Mouse (Mus musculus) liver, embryonic 16.5 days (tissue): Measurements from ENCODE around the gene Slain1. TPM values are rescaled to one million over a fixed set of nuclear protein-coding genes. Genes with fewer than 3 reads are reported as not detected.

Experiments used
- ATAC-seq: fragments of 200-750 bp; cut with Nextera tagmentation; 2 replicates; pipeline ENCODE4 v1.8.0; 2017; ENCODE audit warnings: low read depth, mild to moderate bottlenecking, moderate number of reproducible peaks, moderate library complexity
- H3K27ac ChIP-seq: fragments of 300-500 bp; sonication (generic); 2 replicates; pipeline ENCODE4 v1.5.1; 2014; ENCODE audit warnings: mild to moderate bottlenecking, low read length
- H3K27me3 ChIP-seq: fragments of 300-500 bp; sonication (generic); 2 replicates; pipeline ENCODE4 v1.6.1; 2014; ENCODE audit warnings: low read depth, low read length, mixed read lengths; ENCODE audit not compliant: control insufficient read depth, insufficient read depth
- H3K36me3 ChIP-seq: fragments of 300-500 bp; sonication (generic); 2 replicates; pipeline ENCODE4 v1.6.1; 2014; ENCODE audit warnings: mild to moderate bottlenecking; ENCODE audit not compliant: control insufficient read depth, insufficient read depth
- H3K4me1 ChIP-seq: fragments of 300-500 bp; sonication (generic); 2 replicates; pipeline ENCODE4 v1.6.1; 2014; ENCODE audit warnings: low read depth, low read length, mixed read lengths; ENCODE audit not compliant: control insufficient read depth
- H3K4me2 ChIP-seq: fragments of 300-500 bp; sonication (generic); 2 replicates; pipeline ENCODE4 v1.6.1; 2014; ENCODE audit warnings: low read depth, low read length, mixed read lengths
- H3K4me3 ChIP-seq: fragments of 300-500 bp; sonication (generic); 2 replicates; pipeline ENCODE4 v1.5.1; 2014; ENCODE audit warnings: low read depth, mild to moderate bottlenecking, low read length
- H3K9ac ChIP-seq: fragments of 300-500 bp; sonication (generic); 2 replicates; pipeline ENCODE4 v1.6.1; 2014; ENCODE audit warnings: low read depth, low read length
- H3K9me3 ChIP-seq: fragments of 300-500 bp; sonication (generic); replicated peaks from 2 replicates; pipeline ENCODE4 v1.6.1; 2016; ENCODE audit warnings: low read length; ENCODE audit not compliant: control insufficient read depth
- WGBS: fragments of 180-500 bp; shearing (Covaris S2); extraction: QIAGEN DNeasy Blood & Tissue Kit; methylation state at CpG from one replicate; pipeline ENCODE4 v1.1.7; 2014; ENCODE audit not compliant: insufficient replicate concordance; 5-methylcytosine and 5-hydroxymethylcytosine counted together
- polyA plus RNA-seq: library from polyadenylated mRNA; unstranded; fragments of >200 nt; fragmentation: Nextera tagmentation; extraction: Ambion mirVana; gene quantifications from 2 replicates; pipeline ENCODE4 v1.2.1, GENCODE M21; 2015

Gene Slain1
- polyA plus RNA-seq, 1 experiment from 2014 or later = 0.08 TPM

GRCm38 (mm10) chr14:103643933-103644332, 6.1 kb upstream of the Slain1 start:
- Histone ChIP-seq H3K27me3 (peaks cover 5% of the 10 kb centered on the region), H3K4me3 (no peak overlapping the region), H3K4me2 (no peak overlapping the region), H3K4me1 (no peaks in the 10 kb centered on the region), H3K36me3 (no peaks in the 10 kb centered on the region), H3K27ac (no peak overlapping the region), H3K9ac (no peak overlapping the region), H3K9me3 (no peaks in the 10 kb centered on the region)
- ATAC-seq = no peak
- 58% methylated on average over 3 of the region's 3 CpGs for WGBS

GRCm38 (mm10) chr14:103647981-103648380, 2.0 kb upstream of the Slain1 start:
- 56% methylated on average over 2 of the region's 2 CpGs for WGBS
- no peaks in the 10 kb centered on the region for H3K4me1 ChIP-seq
- peaks cover 30% of the 10 kb centered on the region for H3K27me3 ChIP-seq
- ATAC-seq = no peak
- no peaks in the 10 kb centered on the region for H3K9me3 ChIP-seq
- H3K27ac ChIP-seq = no peak overlapping the region
- H3K4me3 ChIP-seq = no peak overlapping the region
- H3K9ac ChIP-seq = no peak overlapping the region
- H3K4me2 ChIP-seq = no peak overlapping the region
- H3K36me3 ChIP-seq = no peaks in the 10 kb centered on the region

DNA sequence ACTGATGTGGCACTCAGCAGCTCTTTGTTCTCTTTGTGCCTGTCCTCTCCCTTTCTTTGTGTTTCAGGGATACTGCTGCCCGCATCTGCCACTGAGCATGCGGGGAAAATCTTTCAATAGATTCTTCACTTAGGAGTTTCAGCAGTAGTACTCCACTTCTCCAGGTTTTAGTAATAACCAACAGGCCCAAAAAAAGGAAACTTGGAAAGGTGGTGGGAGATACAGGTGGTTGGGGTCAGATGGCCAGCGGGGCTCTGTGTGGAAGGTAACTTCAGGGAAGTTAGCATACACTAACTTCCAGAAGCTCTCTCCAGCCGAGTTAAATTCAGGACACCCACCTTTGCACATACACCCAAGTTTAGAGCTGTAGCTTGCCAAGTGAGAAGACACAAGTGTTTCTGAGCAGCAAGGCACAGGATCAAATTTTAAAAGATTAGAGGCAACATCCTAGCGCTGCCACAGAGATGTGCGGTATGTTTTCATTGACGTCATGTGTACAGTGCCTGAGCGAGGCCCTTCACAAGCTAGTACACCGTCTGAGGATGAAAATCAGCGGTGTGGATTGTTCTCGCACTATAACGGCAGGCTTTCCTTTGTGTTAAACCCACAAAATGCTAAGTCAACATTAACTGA, 1.3 kb upstream of the Slain1 start:
- WGBS = 35% methylated on average over 12 of the region's 12 CpGs
- Histone ChIP-seq H3K36me3 (no peaks in the 10 kb centered on the region), H3K4me3 (no peak overlapping the region), H3K27ac (no peak overlapping the region), H3K9me3 (no peaks in the 10 kb centered on the region), H3K4me2 (no peak overlapping the region), H3K4me1 (no peaks in the 10 kb centered on the region), H3K27me3 (peaks cover 30% of the 10 kb centered on the region), H3K9ac (no peak overlapping the region)
- ATAC-seq = no peak

GRCm38 (mm10) chr14:103649302-103649701, 726 bp upstream of the Slain1 start:
- Histone ChIP-seq H3K27me3 (peaks cover 30% of the 10 kb centered on the region), H3K9ac (no peak overlapping the region), H3K4me2 (no peak overlapping the region), H3K36me3 (no peaks in the 10 kb centered on the region), H3K4me1 (no peaks in the 10 kb centered on the region), H3K4me3 (no peak overlapping the region), H3K27ac (no peak overlapping the region), H3K9me3 (no peaks in the 10 kb centered on the region)
- WGBS = 50% methylated on average over 4 of the region's 4 CpGs
- ATAC-seq = no peak

GRCm38 (mm10) chr14:103650413-103651101, 529 bp downstream of the Slain1 start:
- under 1% methylated on average over 42 of the region's 67 CpGs for WGBS
- Histone ChIP-seq H3K9me3 (no peaks in the 10 kb centered on the region), H3K4me2 (peak overlapping the region; percentile 87), H3K4me1 (no peaks in the 10 kb centered on the region), H3K27me3 (peaks cover 30% of the 10 kb centered on the region), H3K27ac (no peak overlapping the region), H3K4me3 (peak overlapping the region; percentile 64), H3K36me3 (no peaks in the 10 kb centered on the region), H3K9ac (no peak overlapping the region; the same call in 1 of the 2 replicates)
- peak; percentile 39 for ATAC-seq

- Histone ChIP-seq H3K4me1 (no peaks in the 10 kb centered on the region), H3K36me3 (no peaks in the 10 kb centered on the region), H3K4me2 (peak overlapping the region; percentile 87), H3K9ac (no peak overlapping the region), H3K27ac (no peak overlapping the region), H3K9me3 (no peaks in the 10 kb centered on the region), H3K4me3 (peak overlapping the region; percentile 64), H3K27me3 (peaks cover 30% of the 10 kb centered on the region)
- 5% methylated on average over 11 of the region's 11 CpGs for WGBS
- ATAC-seq = no peak
Observed at GRCm38 (mm10) chr14:103651106-103651505, 1.1 kb downstream of the Slain1 start.

- Histone ChIP-seq H3K27me3 (peaks cover 30% of the 10 kb centered on the region), H3K4me1 (no peaks in the 10 kb centered on the region), H3K9me3 (no peaks in the 10 kb centered on the region), H3K9ac (no peak overlapping the region), H3K4me3 (no peak overlapping the region), H3K27ac (no peak overlapping the region), H3K4me2 (no peak overlapping the region), H3K36me3 (no peaks in the 10 kb centered on the region)
- 52% methylated on average over 2 of the region's 2 CpGs for WGBS
- ATAC-seq = no peak
Observed at GRCm38 (mm10) chr14:103651562-103651961, 1.5 kb downstream of the Slain1 start.

DNA sequence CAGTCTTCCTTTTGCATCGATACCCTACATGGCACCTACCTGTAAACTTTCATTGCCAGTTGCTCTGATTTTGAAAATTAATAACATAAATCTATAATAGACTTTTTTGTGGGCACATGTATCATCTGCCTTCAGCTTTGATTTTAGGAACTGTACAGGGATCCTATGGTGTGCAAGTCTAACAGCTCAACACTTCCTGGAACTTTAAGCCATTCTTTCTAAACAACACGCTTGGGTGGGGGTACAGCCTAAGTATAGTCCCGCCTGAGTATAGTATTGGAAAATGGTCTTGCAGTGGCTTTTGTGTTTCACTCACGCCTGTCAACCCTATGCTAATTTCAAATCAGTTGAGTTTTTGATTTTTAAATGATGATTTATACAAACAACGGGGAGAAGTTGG, 2.5 kb downstream of the Slain1 start:
- Histone ChIP-seq H3K4me1 (no peaks in the 10 kb centered on the region), H3K36me3 (no peaks in the 10 kb centered on the region), H3K27ac (no peak overlapping the region), H3K9ac (no peak overlapping the region), H3K27me3 (peaks cover 30% of the 10 kb centered on the region), H3K4me3 (no peak overlapping the region), H3K4me2 (no peak overlapping the region), H3K9me3 (no peaks in the 10 kb centered on the region)
- ATAC-seq = no peak
- 71% methylated on average over 5 of the region's 5 CpGs for WGBS

DNA sequence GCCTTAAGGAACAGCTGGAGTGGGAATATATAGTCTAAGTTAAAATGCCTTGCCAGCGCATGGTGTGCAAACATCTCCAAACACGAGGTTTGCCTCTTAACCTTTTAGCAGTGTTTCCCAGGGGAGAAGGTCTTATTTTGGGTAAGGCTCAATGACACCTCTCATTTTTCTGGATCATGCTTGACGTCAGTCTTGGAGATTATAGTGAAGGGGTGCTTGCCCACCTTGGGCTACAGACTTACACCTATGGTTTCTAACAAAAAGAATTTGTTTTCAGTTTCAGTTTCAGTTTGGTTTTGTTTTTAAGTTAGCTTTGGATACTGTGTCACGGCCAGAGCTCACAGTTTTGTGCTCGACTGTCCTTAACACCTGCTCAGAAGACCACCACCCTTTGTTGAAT, 3.8 kb downstream of the Slain1 start:
- H3K9ac ChIP-seq = no peak overlapping the region
- H3K4me2 ChIP-seq = no peak overlapping the region
- no peak for ATAC-seq

More for the DNA sequence above, 3.8 kb downstream of the Slain1 start:
- Histone ChIP-seq H3K4me1 (no peaks in the 10 kb centered on the region), H3K9me3 (no peaks in the 10 kb centered on the region), H3K36me3 (no peaks in the 10 kb centered on the region), H3K27ac (no peak overlapping the region), H3K4me3 (no peak overlapping the region), H3K27me3 (peaks cover 27% of the 10 kb centered on the region)
- 49% methylated on average over 5 of the region's 5 CpGs for WGBS
